Mouse (Mus musculus): ENCODE measurements around the gene Jmjd4. TPM values are rescaled to one million over a fixed set of nuclear protein-coding genes. Genes with fewer than 3 reads are reported as not detected.

Gene Jmjd4
- polyA plus RNA-seq (2012; rRNA removed): 14.6 and 17.9 TPM in 2 replicates

- DNase-seq (ENCODE audit: low read depth): peak; percentile 96
- TF ChIP-seq POLR2A (IDR thresholded peaks at IDR 0.05; ENCODE audit: borderline replicate concordance, extremely low read depth, insufficient read depth, insufficient read length, poor library complexity, severe bottlenecking) (peak; percentile 74), CTCF (IDR thresholded peaks at IDR 0.05; ENCODE audit: borderline replicate concordance, extremely low read depth, insufficient read depth, insufficient read length) (no peak)
Observed at GRCm38 (mm10) chr11:59449741-59450229, at the start of gene Jmjd4. Gene Jmjd4, plus strand, starts transcription at chr11:59450045.

GRCm38 (mm10) chr11:59400876-59401275, 49.0 kb upstream of the Jmjd4 start:
- peak; percentile 23 for DNase-seq (ENCODE audit: low read depth)
- TF ChIP-seq POLR2A (IDR thresholded peaks at IDR 0.05; ENCODE audit: borderline replicate concordance, extremely low read depth, insufficient read depth, insufficient read length, poor library complexity, severe bottlenecking): no peak
- TF ChIP-seq CTCF (IDR thresholded peaks at IDR 0.05; ENCODE audit: borderline replicate concordance, extremely low read depth, insufficient read depth, insufficient read length): no peak

- TF ChIP-seq CTCF (IDR thresholded peaks at IDR 0.05; ENCODE audit: borderline replicate concordance, extremely low read depth, insufficient read depth, insufficient read length): no peak
- TF ChIP-seq POLR2A (IDR thresholded peaks at IDR 0.05; ENCODE audit: borderline replicate concordance, extremely low read depth, insufficient read depth, insufficient read length, poor library complexity, severe bottlenecking): no peak
- no peak for DNase-seq (ENCODE audit: low read depth)
Observed at GRCm38 (mm10) chr11:59405761-59406160, 44.1 kb upstream of the Jmjd4 start.

GRCm38 (mm10) chr11:59410851-59411250, 39.0 kb upstream of the Jmjd4 start:
- no peak for TF ChIP-seq POLR2A (IDR thresholded peaks at IDR 0.05; ENCODE audit: borderline replicate concordance, extremely low read depth, insufficient read depth, insufficient read length, poor library complexity, severe bottlenecking)
- TF ChIP-seq CTCF (IDR thresholded peaks at IDR 0.05; ENCODE audit: borderline replicate concordance, extremely low read depth, insufficient read depth, insufficient read length): no peak
- DNase-seq (ENCODE audit: low read depth): no peak

GRCm38 (mm10) chr11:59412058-59412457, 37.8 kb upstream of the Jmjd4 start:
- DNase-seq (ENCODE audit: low read depth): peak; percentile 29
- no peak for TF ChIP-seq POLR2A (IDR thresholded peaks at IDR 0.05; ENCODE audit: borderline replicate concordance, extremely low read depth, insufficient read depth, insufficient read length, poor library complexity, severe bottlenecking)
- no peak for TF ChIP-seq CTCF (IDR thresholded peaks at IDR 0.05; ENCODE audit: borderline replicate concordance, extremely low read depth, insufficient read depth, insufficient read length)

GRCm38 (mm10) chr11:59412999-59413863, 36.6 kb upstream of the Jmjd4 start:
- TF ChIP-seq POLR2A (IDR thresholded peaks at IDR 0.05; ENCODE audit: borderline replicate concordance, extremely low read depth, insufficient read depth, insufficient read length, poor library complexity, severe bottlenecking): no peak
- no peak for DNase-seq (ENCODE audit: low read depth)

- peak; percentile 5 for DNase-seq (ENCODE audit: low read depth)
- TF ChIP-seq CTCF (IDR thresholded peaks at IDR 0.05; ENCODE audit: borderline replicate concordance, extremely low read depth, insufficient read depth, insufficient read length) (no peak), POLR2A (IDR thresholded peaks at IDR 0.05; ENCODE audit: borderline replicate concordance, extremely low read depth, insufficient read depth, insufficient read length, poor library complexity, severe bottlenecking) (no peak)
Observed at GRCm38 (mm10) chr11:59418708-59419107, 31.1 kb upstream of the Jmjd4 start.

- TF ChIP-seq POLR2A (IDR thresholded peaks at IDR 0.05; ENCODE audit: borderline replicate concordance, extremely low read depth, insufficient read depth, insufficient read length, poor library complexity, severe bottlenecking) (no peak), CTCF (IDR thresholded peaks at IDR 0.05; ENCODE audit: borderline replicate concordance, extremely low read depth, insufficient read depth, insufficient read length) (no peak)
- DNase-seq (ENCODE audit: low read depth): no peak
Observed at GRCm38 (mm10) chr11:59421436-59421835, 28.4 kb upstream of the Jmjd4 start.

GRCm38 (mm10) chr11:59421967-59422366, 27.9 kb upstream of the Jmjd4 start:
- TF ChIP-seq CTCF (IDR thresholded peaks at IDR 0.05; ENCODE audit: borderline replicate concordance, extremely low read depth, insufficient read depth, insufficient read length): no peak
- TF ChIP-seq POLR2A (IDR thresholded peaks at IDR 0.05; ENCODE audit: borderline replicate concordance, extremely low read depth, insufficient read depth, insufficient read length, poor library complexity, severe bottlenecking): no peak
- no peak for DNase-seq (ENCODE audit: low read depth)

GRCm38 (mm10) chr11:59423010-59423588, 26.7 kb upstream of the Jmjd4 start:
- TF ChIP-seq POLR2A (IDR thresholded peaks at IDR 0.05; ENCODE audit: borderline replicate concordance, extremely low read depth, insufficient read depth, insufficient read length, poor library complexity, severe bottlenecking): no peak
- no peak for TF ChIP-seq CTCF (IDR thresholded peaks at IDR 0.05; ENCODE audit: borderline replicate concordance, extremely low read depth, insufficient read depth, insufficient read length)
- DNase-seq (ENCODE audit: low read depth): no peak

- peak; percentile 28 for DNase-seq (ENCODE audit: low read depth)
- TF ChIP-seq POLR2A (IDR thresholded peaks at IDR 0.05; ENCODE audit: borderline replicate concordance, extremely low read depth, insufficient read depth, insufficient read length, poor library complexity, severe bottlenecking): no peak
- peak; percentile 44; the same call in 1 of the 2 replicates for TF ChIP-seq CTCF (IDR thresholded peaks at IDR 0.05; ENCODE audit: borderline replicate concordance, extremely low read depth, insufficient read depth, insufficient read length)
Observed at GRCm38 (mm10) chr11:59425671-59426101, 24.2 kb upstream of the Jmjd4 start.
